Mouse (Mus musculus) cerebellum, adult 2 months (tissue): ENCODE measurements around the gene Smg6.

Experiments
- CTCF ChIP-seq: fragments of 200-500 bp; IDR thresholded peaks from 2 replicates; pipeline ENCODE4 v1.5.1; 2011; ENCODE audit warnings: low read depth, mild to moderate bottlenecking, control low read depth, low read length, moderate library complexity, borderline replicate concordance; ENCODE audit not compliant: insufficient read depth
- POLR2A ChIP-seq: fragments of 200-500 bp; IDR thresholded peaks from 2 replicates; pipeline ENCODE4 v1.6.1; 2011; ENCODE audit warnings: low read length, control low read depth, borderline replicate concordance; ENCODE audit not compliant: insufficient read depth

DNA sequence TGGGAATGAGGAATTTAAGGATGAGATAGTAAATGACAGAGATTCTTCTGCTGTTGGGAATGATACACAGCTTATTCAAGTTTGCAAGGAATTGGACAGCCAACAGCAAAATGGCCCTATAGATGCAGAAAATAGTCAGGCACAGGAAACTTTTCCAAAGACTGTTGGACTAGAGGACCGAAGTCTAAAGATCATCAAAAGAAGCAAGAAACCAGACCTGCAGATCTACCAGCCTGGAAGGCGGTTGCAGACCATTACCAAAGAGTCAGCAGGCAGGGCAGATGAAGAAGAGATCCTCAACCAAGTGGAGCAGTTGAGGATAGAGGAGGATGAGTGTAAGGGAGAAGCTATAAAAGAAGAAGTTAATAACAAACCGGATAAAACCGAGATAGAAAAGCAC, 3.5 kb downstream of the Smg6 start:
- TF ChIP-seq CTCF (no peak), POLR2A (no peak)
